Mouse (Mus musculus) heart, embryonic 11.5 days (tissue): ENCODE measurements around the gene Tifab. TPM values are rescaled to one million over a fixed set of nuclear protein-coding genes. Genes with fewer than 3 reads are reported as not detected.

Experiments used
- ATAC-seq: fragments of 200-750 bp; cut with Nextera tagmentation; replicated peaks from 2 replicates; pipeline ENCODE4 v1.8.0; 2017; ENCODE audit warnings: moderate library complexity; ENCODE audit not compliant: insufficient number of reproducible peaks, low FRiP score, low TSS enrichment
- H3K27ac ChIP-seq: fragments of 300-500 bp; sonication (generic); 2 replicates; pipeline ENCODE4 v1.5.1; 2014; ENCODE audit warnings: mild to moderate bottlenecking, low read depth, low read length
- H3K27me3 ChIP-seq: fragments of 300-500 bp; sonication (generic); 2 replicates; pipeline ENCODE4 v1.6.1; 2014; ENCODE audit warnings: mild to moderate bottlenecking, low read length, mixed read lengths; ENCODE audit not compliant: control insufficient read depth, insufficient read depth
- H3K36me3 ChIP-seq: fragments of 300-500 bp; sonication (generic); 2 replicates; pipeline ENCODE4 v1.6.1; 2014; ENCODE audit warnings: mild to moderate bottlenecking, low read length, moderate library complexity, mixed read lengths; ENCODE audit not compliant: control insufficient read depth, insufficient read depth
- H3K4me1 ChIP-seq: fragments of 300-500 bp; sonication (generic); 2 replicates; pipeline ENCODE4 v1.6.1; 2014; ENCODE audit warnings: low read length; ENCODE audit not compliant: control insufficient read depth, insufficient read depth
- H3K4me2 ChIP-seq: fragments of 300-500 bp; sonication (generic); 2 replicates; pipeline ENCODE4 v1.6.1; 2014; ENCODE audit warnings: mild to moderate bottlenecking, moderate library complexity
- H3K4me3 ChIP-seq: fragments of 300-500 bp; sonication (generic); 2 replicates; pipeline ENCODE4 v1.5.1; 2014; ENCODE audit warnings: low read depth, low read length
- H3K9ac ChIP-seq: fragments of 300-500 bp; sonication (generic); 2 replicates; pipeline ENCODE4 v1.6.1; 2014; ENCODE audit warnings: mild to moderate bottlenecking, low read depth, low read length, moderate library complexity
- H3K9me3 ChIP-seq: fragments of 300-500 bp; sonication (generic); replicated peaks from 2 replicates; pipeline ENCODE4 v1.6.1; 2016; ENCODE audit warnings: low read length; ENCODE audit not compliant: control insufficient read depth
- WGBS: fragments of 180-500 bp; shearing (Covaris S2); extraction: QIAGEN DNeasy Blood & Tissue Kit; methylation state at CpG from one replicate; pipeline ENCODE4 v1.1.7; 2014; ENCODE audit not compliant: insufficient replicate concordance; 5-methylcytosine and 5-hydroxymethylcytosine counted together
- polyA plus RNA-seq: library from polyadenylated mRNA; unstranded; fragments of >200 nt; fragmentation: Nextera tagmentation; extraction: Ambion mirVana; gene quantifications from 2 replicates; pipeline ENCODE4 v1.2.1, GENCODE M21; 2014

The Tifab gene
- polyA plus RNA-seq, 1 experiment from 2014 or later = 0.33 TPM

DNA sequence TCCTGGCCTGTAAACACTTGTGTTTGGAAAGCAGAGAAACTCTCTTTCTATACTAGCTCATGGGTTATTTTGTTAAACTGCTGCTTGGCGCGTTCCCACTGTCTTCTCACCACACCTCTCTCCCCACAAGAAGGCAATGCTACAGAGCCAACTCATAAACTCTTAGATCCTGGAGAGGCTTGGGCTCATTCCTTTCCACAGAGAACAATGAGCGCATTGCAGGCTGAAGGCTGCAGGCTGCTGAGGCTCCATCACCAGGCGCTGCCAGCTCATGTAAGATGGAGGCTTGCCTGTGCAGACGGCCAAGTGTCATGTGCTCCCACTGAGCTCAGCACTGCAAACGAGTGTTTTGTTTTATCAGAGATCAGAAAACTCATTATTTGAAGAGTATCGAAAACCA, 23.0 kb downstream of the Tifab start:
- no peak overlapping the region for H3K9ac ChIP-seq
- ATAC-seq = no peak
- H3K27me3 ChIP-seq = no peaks in the 10 kb centered on the region
- H3K27ac ChIP-seq = peak overlapping the region; percentile 79
- H3K4me2 ChIP-seq = no peak overlapping the region
- H3K4me3 ChIP-seq = no peak overlapping the region
- no peaks in the 10 kb centered on the region for H3K36me3 ChIP-seq
- no peaks in the 10 kb centered on the region for H3K9me3 ChIP-seq
- 61% methylated on average over 7 of the region's 7 CpGs for WGBS
- peaks cover 26% of the 10 kb centered on the region for H3K4me1 ChIP-seq

DNA sequence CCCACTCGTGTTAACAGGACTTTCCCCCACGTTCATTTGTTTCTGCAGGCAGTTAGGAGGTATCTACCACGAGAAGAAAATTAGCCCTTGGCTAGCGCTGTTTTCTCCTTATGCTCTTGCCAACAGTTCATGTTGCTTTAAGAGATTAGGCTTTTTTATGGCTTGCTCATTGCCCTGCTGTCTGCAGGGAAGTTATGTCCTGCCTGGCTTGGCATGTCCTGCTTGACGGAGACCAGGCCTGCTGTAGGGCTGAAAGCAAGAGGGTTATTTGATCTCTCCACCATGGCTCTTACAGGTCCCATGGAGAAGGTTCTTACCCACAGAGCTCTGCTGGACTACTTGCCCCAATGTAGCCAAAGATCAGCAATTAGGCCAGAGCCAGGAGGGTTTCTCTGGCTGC, 23.6 kb downstream of the Tifab start:
- Histone ChIP-seq H3K9ac (no peak overlapping the region), H3K36me3 (no peaks in the 10 kb centered on the region), H3K27ac (peak overlapping the region; percentile 79), H3K27me3 (no peaks in the 10 kb centered on the region), H3K4me1 (peaks cover 23% of the 10 kb centered on the region), H3K4me3 (no peak overlapping the region), H3K9me3 (no peaks in the 10 kb centered on the region), H3K4me2 (no peak overlapping the region)
- 26% methylated on average over 5 of the region's 5 CpGs for WGBS
- ATAC-seq = no peak

DNA sequence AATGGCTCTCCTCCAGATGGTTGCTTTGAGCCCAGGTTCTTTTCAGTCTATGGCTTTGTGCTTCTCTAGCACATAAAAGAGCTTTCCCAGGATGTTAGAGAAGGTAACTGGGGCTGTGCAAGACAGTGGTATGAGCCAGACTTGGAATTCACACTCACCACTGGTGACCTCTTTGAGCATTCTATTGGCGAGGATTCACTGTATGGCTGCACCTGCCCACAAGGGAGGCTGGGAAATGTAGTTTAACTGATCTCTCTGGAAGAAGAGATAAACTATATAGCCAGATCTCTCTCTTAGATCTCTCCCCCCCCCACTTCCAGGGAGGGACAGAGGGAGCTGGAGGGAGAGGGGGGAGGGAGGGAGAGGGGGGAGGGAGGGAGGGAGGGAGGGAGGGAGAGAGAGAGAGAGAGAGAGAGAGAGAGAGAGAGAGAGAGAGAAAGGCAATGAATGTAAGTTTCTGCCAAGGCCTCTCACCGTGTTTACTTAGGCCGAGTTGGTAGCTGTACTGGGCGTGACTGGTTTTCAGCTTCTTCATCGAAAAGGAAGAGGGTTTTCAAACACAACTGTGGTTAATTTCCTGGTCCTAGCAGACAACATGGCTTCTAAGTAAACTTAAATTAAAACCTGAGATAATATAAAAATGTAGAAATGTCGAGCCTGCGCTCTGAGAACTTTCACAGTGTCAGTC, 25.8 kb downstream of the Tifab start:
- H3K27me3 ChIP-seq = no peaks in the 10 kb centered on the region

DNA sequence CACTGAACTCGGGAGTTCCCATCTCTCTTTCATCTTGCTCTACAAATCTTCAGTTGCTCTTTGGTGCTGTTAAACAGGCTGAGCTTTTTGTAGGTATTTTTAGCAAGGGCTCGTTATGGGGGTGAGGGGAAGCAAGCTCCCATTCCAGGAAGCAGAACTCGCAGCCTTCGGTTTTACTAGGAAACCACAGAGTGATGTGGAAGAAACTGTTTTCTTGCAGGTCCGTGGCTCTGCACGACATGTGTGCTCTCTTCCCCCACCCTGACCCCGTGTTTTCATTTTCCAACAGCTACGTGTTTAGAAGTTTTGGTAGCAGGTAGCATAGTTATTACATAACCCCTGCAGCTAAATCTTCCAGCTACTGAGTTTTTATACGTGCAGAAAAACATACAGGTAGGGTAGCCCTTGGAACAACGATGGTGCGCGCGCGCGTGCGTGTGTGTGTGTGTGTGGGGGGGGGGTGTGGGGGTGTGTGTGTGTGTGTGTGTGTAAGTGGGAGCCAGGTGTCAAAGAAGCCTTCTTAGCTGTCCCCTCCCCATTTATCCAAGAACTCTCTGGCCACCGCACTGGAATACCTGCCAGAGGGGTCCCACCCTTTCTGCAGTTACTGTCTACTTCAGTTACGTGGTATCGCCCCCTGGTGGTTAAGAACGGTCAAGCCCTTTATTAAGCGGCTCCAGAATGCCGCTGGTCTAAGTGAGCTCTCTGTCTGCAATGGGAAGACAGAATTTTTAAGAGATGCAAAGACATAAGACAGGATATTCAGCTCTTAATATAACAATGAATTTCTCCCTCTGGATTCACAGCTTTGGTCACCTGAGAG, 27.1 kb downstream of the Tifab start:
- Histone ChIP-seq H3K4me2 (peak overlapping the region; percentile 39), H3K9me3 (no peaks in the 10 kb centered on the region), H3K27ac (no peak overlapping the region), H3K27me3 (no peaks in the 10 kb centered on the region), H3K36me3 (no peaks in the 10 kb centered on the region), H3K9ac (0 out of 2 replicates have a peak overlapping the region, but pooled peaks have one; percentile 18), H3K4me3 (0 out of 2 replicates have a peak overlapping the region, but pooled peaks have one; percentile 13), H3K4me1 (peaks cover 10% of the 10 kb centered on the region)
- 36% methylated on average over 22 of the region's 22 CpGs for WGBS
- no peak for ATAC-seq

More for the DNA sequence above, 25.8 kb downstream of the Tifab start:
- H3K27ac ChIP-seq = no peak overlapping the region
- no peak overlapping the region for H3K4me2 ChIP-seq
- H3K9me3 ChIP-seq = no peaks in the 10 kb centered on the region
- no peak overlapping the region for H3K4me3 ChIP-seq
- peaks cover 10% of the 10 kb centered on the region for H3K4me1 ChIP-seq
- WGBS = 71% methylated on average over 7 of the region's 7 CpGs
- no peak for ATAC-seq
- no peak overlapping the region for H3K9ac ChIP-seq
- H3K36me3 ChIP-seq = no peaks in the 10 kb centered on the region

DNA sequence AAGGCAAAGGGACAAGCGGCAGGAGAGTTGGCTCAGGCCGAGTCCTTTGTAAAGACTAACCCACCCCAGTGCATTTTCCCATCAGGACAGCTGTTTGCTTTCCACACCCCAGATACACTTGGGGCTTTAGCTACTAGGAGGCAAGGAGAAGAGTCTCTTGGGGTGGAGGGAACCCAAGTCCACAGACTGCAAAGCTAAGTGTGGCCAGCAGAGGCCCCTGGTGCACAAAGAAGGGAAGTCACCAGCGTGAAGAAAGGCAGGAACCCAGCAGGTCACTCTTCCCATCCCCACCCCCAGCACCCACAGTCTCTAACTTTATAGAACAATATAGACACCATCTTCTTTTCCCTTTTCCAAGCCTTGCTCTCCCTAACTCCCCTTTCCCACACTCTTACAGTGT, 33.2 kb downstream of the Tifab start:
- Histone ChIP-seq H3K9me3 (no peaks in the 10 kb centered on the region), H3K27ac (no peak overlapping the region), H3K4me3 (no peak overlapping the region), H3K27me3 (no peaks in the 10 kb centered on the region), H3K4me1 (no peaks in the 10 kb centered on the region), H3K9ac (no peak overlapping the region), H3K4me2 (no peak overlapping the region), H3K36me3 (no peaks in the 10 kb centered on the region)
- 25% methylated on average over 3 of the region's 3 CpGs for WGBS
- ATAC-seq = no peak

DNA sequence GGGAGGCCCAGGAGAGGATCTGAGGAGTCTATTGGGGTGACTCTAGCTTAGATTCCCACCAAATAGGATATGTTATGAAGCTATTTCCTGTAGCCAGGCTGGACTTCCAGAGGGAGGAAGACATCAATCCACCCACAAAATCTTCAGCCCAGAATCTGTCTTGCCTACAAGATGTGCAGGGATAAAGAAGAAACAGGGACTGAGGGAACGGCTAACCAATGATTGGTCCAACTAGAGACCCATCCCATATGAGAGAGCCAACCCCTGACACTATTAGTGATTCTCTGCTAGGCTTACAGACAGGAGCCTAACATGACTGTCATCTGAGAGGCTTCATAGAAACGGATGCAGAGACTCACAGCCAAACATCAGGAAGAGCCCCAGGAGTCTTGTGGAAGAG, 34.7 kb downstream of the Tifab start:
- H3K4me2 ChIP-seq = no peak overlapping the region
- H3K27ac ChIP-seq = no peak overlapping the region
- H3K4me3 ChIP-seq = no peak overlapping the region
- no peaks in the 10 kb centered on the region for H3K27me3 ChIP-seq
- H3K9ac ChIP-seq = no peak overlapping the region
- no peaks in the 10 kb centered on the region for H3K4me1 ChIP-seq
- 63% methylated on average over 2 of the region's 2 CpGs for WGBS
- no peaks in the 10 kb centered on the region for H3K9me3 ChIP-seq
- H3K36me3 ChIP-seq = no peaks in the 10 kb centered on the region
- no peak for ATAC-seq

DNA sequence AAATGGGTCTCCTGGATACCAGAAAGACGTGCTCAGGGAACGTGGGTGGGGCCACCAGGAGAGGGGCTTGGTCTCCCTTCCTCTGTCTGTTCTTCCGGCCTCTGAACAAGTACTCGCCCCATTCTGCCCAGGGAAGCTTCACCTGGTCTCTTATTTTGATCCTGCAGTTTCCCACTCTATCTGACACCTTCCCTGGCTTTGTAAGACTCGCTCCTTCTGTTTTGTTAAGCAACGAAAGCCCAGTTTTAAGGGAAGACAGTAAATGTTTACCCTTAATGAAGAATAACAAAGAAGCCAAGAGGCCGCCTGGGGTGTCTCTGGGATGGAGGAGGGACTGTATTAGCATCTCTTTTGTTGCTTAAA, 35.6 kb downstream of the Tifab start:
- Histone ChIP-seq H3K4me2 (no peak overlapping the region), H3K9me3 (no peaks in the 10 kb centered on the region), H3K36me3 (no peaks in the 10 kb centered on the region), H3K9ac (no peak overlapping the region), H3K27me3 (no peaks in the 10 kb centered on the region), H3K4me1 (no peaks in the 10 kb centered on the region), H3K27ac (no peak overlapping the region), H3K4me3 (no peak overlapping the region)
- WGBS = 21% methylated on average over 7 of the region's 7 CpGs
- ATAC-seq = no peak

DNA sequence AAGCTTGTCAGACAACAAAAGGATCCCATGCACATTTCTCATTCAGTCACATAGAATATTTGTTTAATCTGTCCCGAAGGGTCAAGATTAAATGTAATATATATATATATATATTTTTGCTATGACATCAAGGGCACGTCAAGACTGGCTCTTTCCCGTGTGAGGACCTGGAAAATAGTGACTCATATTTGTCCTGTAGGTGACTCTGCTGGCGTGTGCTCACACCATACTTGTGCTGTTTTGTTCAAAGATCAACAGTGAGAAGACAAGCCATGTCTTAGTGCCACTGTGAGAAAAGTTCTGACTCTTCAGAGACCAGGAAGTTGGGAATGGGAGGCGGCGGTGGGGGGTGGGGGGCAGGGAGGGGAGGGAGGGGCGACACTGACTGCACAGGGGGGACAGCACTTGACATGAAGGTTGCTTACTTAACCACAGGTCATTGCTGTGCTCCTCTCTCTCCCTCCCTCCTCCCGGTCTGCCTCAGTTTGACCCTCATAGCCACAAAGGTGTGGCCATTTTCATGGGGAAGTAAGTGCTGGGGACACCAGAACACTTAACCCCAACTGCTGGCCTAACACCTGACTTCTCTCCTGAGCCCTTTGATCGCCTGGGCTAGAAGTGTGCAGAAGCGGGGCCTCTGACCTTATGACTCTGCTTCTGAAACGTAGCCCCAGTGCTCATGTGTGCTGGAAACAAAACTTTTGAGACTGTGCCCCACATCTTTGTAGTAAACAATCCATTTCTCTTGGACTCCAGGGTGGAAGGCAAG, 36.1 kb downstream of the Tifab start:
- no peak for ATAC-seq
- no peak overlapping the region for H3K9ac ChIP-seq
- no peak overlapping the region for H3K4me3 ChIP-seq
- 28% methylated on average over 11 of the region's 11 CpGs for WGBS
- no peak overlapping the region for H3K27ac ChIP-seq
- H3K9me3 ChIP-seq = no peaks in the 10 kb centered on the region
- H3K36me3 ChIP-seq = no peaks in the 10 kb centered on the region
- no peaks in the 10 kb centered on the region for H3K4me1 ChIP-seq
- H3K27me3 ChIP-seq = no peaks in the 10 kb centered on the region
- H3K4me2 ChIP-seq = no peak overlapping the region
